In the genomic region with DNA sequence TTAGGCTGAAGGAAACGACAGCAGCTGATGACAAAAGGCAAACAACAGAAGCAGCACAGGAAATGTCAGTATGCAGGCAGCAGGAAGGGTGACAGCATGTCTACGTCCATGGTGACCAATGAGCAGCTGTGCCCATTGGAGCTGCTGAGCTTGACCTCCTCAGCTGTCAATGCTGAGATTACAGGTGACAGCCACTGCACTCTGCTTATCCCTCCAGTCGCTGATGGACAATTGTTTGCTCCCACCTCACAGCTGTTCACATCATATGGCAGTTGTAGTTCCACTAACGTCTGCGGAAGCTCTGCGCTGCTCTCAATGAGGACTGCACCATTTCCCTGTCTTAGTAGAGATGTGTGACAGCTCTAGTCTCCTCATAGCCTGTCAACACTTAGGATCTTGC, we compare ENCODE assay signal across 14 mouse cellular contexts. TPM values are rescaled to one million over a fixed set of nuclear protein-coding genes. Genes with fewer than 3 reads are reported as not detected.
DNase-seq lines count a peak whose midpoint lies in the region; ATAC-seq and TF ChIP-seq lines count a peak whose summit lies in the region.
"Had no signal": no experiment of that assay in that cellular context is flagged by ENCODE, and none has a peak within 500 bp of the region (broad histone marks: within the 10 kb centered on the region; RNA-seq: fewer than 3 reads in every experiment).

No protein-coding gene starts in this region.

- H3K4me2 ChIP-seq in lung, postnatal 0 days (replicated peaks; ENCODE audit: low read depth, low read length), result no peak overlapping the region
- H3K4me2 ChIP-seq: forebrain, embryonic 12.5 days; heart, embryonic 11.5 days; heart, embryonic 15.5 days; hindbrain, embryonic 13.5 days had no signal

- no peaks in the 10 kb centered on the region for H3K4me1 ChIP-seq in lung, postnatal 0 days (ENCODE audit: insufficient read depth, low read depth, low read length)
- H3K4me1 ChIP-seq: forebrain, embryonic 12.5 days; heart, embryonic 15.5 days; hindbrain, embryonic 13.5 days had no signal

- WGBS in lung, postnatal 0 days, result 62% methylated on average over 6 of the region's 6 CpGs

- no peak overlapping the region for H3K4me3 ChIP-seq in lung, postnatal 0 days (ENCODE audit: low read depth, low read length)
- H3K4me3 ChIP-seq: forebrain, embryonic 12.5 days; heart, adult 2 months; heart, embryonic 15.5 days; hindbrain, embryonic 13.5 days had no signal

- ATAC-seq in lung, postnatal 0 days, result 0 out of 2 replicates have a peak, but pooled peaks have one; percentile 17
- ATAC-seq: hindbrain, postnatal 0 days had no signal

- intact Hi-C loops in left cerebral cortex, postnatal 4 days (cut with DNase I), result no loop called here

- DNase-seq in heart, adult 11 months, result peak; percentile 64
- no peak for DNase-seq in heart, adult 18-20 months
- no peak for DNase-seq in lung, postnatal 0 days (ENCODE audit: low spot score)
- no peak for DNase-seq in lung, adult 18-20 months
- DNase-seq in retina, embryonic 14.5 days (ENCODE audit: low spot score), result peak; percentile 65
- DNase-seq in left cerebral cortex, postnatal 4 days, result no peak
- DNase-seq: gastrocnemius, postnatal 36 days; heart, adult 2 months; heart, postnatal 14 days had no signal

- no peak overlapping the region for H3K27ac ChIP-seq in lung, postnatal 0 days (ENCODE audit: low read length)
- H3K27ac ChIP-seq: forebrain, embryonic 12.5 days; heart, adult 2 months; heart, embryonic 15.5 days; hindbrain, embryonic 13.5 days; hindbrain, postnatal 0 days had no signal

- no peak overlapping the region for H3K9ac ChIP-seq in lung, postnatal 0 days (replicated peaks; ENCODE audit: low read depth)
- H3K9ac ChIP-seq: forebrain, embryonic 12.5 days; heart, embryonic 15.5 days; hindbrain, embryonic 13.5 days had no signal

- no peaks in the 10 kb centered on the region for H3K27me3 ChIP-seq in lung, postnatal 0 days (replicated peaks; ENCODE audit: insufficient read depth, low read length)
- H3K27me3 ChIP-seq: forebrain, embryonic 12.5 days; heart, embryonic 15.5 days; hindbrain, embryonic 13.5 days had no signal

- H3K9me3 ChIP-seq in lung, postnatal 0 days (ENCODE audit: low read length), result no peaks in the 10 kb centered on the region
- H3K9me3 ChIP-seq: forebrain, embryonic 12.5 days; heart, embryonic 15.5 days; hindbrain, embryonic 13.5 days had no signal

- no peak for TF ChIP-seq EP300 in lung, postnatal 0 days (IDR thresholded peaks at IDR 0.05)

- TF ChIP-seq CTCF in lung, postnatal 0 days (IDR thresholded peaks at IDR 0.05), result no peak

- no peaks in the 10 kb centered on the region for H3K36me3 ChIP-seq in lung, postnatal 0 days (ENCODE audit: insufficient read depth, low read length)

RNA-seq across cellular contexts. Expression of a gene that starts 9.8 kb away (rescaled TPM):
- total RNA-seq in heart, adult 18-20 months (2021), result 1 to 10 TPM; 5.6 to 6.2 TPM
- 1.6 and 1.9 TPM in 2 replicates for polyA plus RNA-seq in lung, postnatal 0 days (2015; fragmentation: Nextera tagmentation; extraction: Ambion mirVana)
- 1 to 10 TPM; 5.6 to 7.9 TPM for total RNA-seq in left cerebral cortex, postnatal 4 days (2021)

Comparison
In these comparisons a context has a peak if more than half of its experiments do, and no peak if none do; other contexts are left out.
1. DNase-seq: peak in heart, adult 11 months (single experiment) and retina, embryonic 14.5 days (single experiment); none in heart, adult 18-20 months (0 of 2), lung, postnatal 0 days (single experiment), lung, adult 18-20 months (0 of 2) and left cerebral cortex, postnatal 4 days (single experiment).